Mouse (Mus musculus): ENCODE measurements at regions not wholly inside any gene's neighbourhood (a gene's known extent, or its start where the extent isn't known, plus 50 kb on each side); places are given as distances from the start of the nearest gene placed in this dataset.
A peak's percentile ranks its signal among the peaks of the same experiment; 100 is the strongest.

- 71% methylated on average over 10 of the region's 10 CpGs for WGBS
- Histone ChIP-seq H3K4me1 (peaks cover 20% of the 10 kb centered on the region), H3K36me3 (replicated peaks) (no peaks in the 10 kb centered on the region), H3K4me3 (replicated peaks) (no peak overlapping the region), H3K27ac (no peak overlapping the region), H3K4me2 (no peak overlapping the region), H3K27me3 (0 out of 2 replicates have a peak, but pooled peaks cover 8% of the 10 kb centered on the region), H3K9ac (no peak overlapping the region), H3K9me3 (no peaks in the 10 kb centered on the region)
- ATAC-seq (ENCODE audit: low FRiP score), result no peak
Observed at GRCm38 (mm10) chr4:84121442-84121841, 553.6 kb downstream of the Bnc2 start.

GRCm38 (mm10) chr4:84126400-84126799 is 548.7 kb downstream of the Bnc2 start:
- H3K9ac ChIP-seq, result no peak overlapping the region
- 65% methylated on average over 4 of the region's 4 CpGs for WGBS
- H3K36me3 ChIP-seq (replicated peaks), result no peaks in the 10 kb centered on the region
- no peak overlapping the region for H3K4me3 ChIP-seq (replicated peaks)
- no peak overlapping the region for H3K4me2 ChIP-seq
- H3K27ac ChIP-seq, result no peak overlapping the region
- H3K9me3 ChIP-seq, result no peaks in the 10 kb centered on the region
- H3K27me3 ChIP-seq, result no peaks in the 10 kb centered on the region
- H3K4me1 ChIP-seq, result 0 out of 2 replicates have a peak, but pooled peaks cover under 1% of the 10 kb centered on the region
- no peak for ATAC-seq (ENCODE audit: low FRiP score)

- no peak overlapping the region for H3K9ac ChIP-seq
- H3K4me3 ChIP-seq (replicated peaks), result no peak overlapping the region
- H3K9me3 ChIP-seq, result no peaks in the 10 kb centered on the region
- no peak overlapping the region for H3K4me2 ChIP-seq
- no peaks in the 10 kb centered on the region for H3K27me3 ChIP-seq
- H3K36me3 ChIP-seq (replicated peaks), result no peaks in the 10 kb centered on the region
- WGBS, result 76% methylated on average over 2 of the region's 2 CpGs
- no peak overlapping the region for H3K27ac ChIP-seq
- H3K4me1 ChIP-seq, result peaks cover 5% of the 10 kb centered on the region; the same call in 1 of the 2 replicates
- ATAC-seq (ENCODE audit: low FRiP score), result no peak
Observed at GRCm38 (mm10) chr4:84127380-84127779, 547.7 kb downstream of the Bnc2 start.

- WGBS, result 70% methylated on average over 7 of the region's 7 CpGs
Observed at GRCm38 (mm10) chr4:84130840-84131547, 544.1 kb downstream of the Bnc2 start.

GRCm38 (mm10) chr4:84135740-84136139 is 539.3 kb downstream of the Bnc2 start:
- WGBS, result 87% methylated on average over 10 of the region's 10 CpGs
- H3K9ac ChIP-seq, result no peak overlapping the region
- no peaks in the 10 kb centered on the region for H3K27me3 ChIP-seq
- ATAC-seq (ENCODE audit: low FRiP score), result no peak
- peaks cover 8% of the 10 kb centered on the region; the same call in 1 of the 2 replicates for H3K4me1 ChIP-seq
- H3K27ac ChIP-seq, result no peak overlapping the region
- no peaks in the 10 kb centered on the region for H3K36me3 ChIP-seq (replicated peaks)
- no peaks in the 10 kb centered on the region for H3K9me3 ChIP-seq
- no peak overlapping the region for H3K4me3 ChIP-seq (replicated peaks)
- no peak overlapping the region for H3K4me2 ChIP-seq

More at GRCm38 (mm10) chr4:84130840-84131547, 544.1 kb downstream of the Bnc2 start:
- no peaks in the 10 kb centered on the region for H3K9me3 ChIP-seq
- no peaks in the 10 kb centered on the region for H3K36me3 ChIP-seq (replicated peaks)
- no peak overlapping the region for H3K4me3 ChIP-seq (replicated peaks)
- no peak overlapping the region for H3K9ac ChIP-seq
- ATAC-seq (ENCODE audit: low FRiP score), result no peak
- no peak overlapping the region for H3K27ac ChIP-seq
- H3K4me2 ChIP-seq, result no peak overlapping the region
- H3K27me3 ChIP-seq, result no peaks in the 10 kb centered on the region
- H3K4me1 ChIP-seq, result peaks cover 5% of the 10 kb centered on the region; the same call in 1 of the 2 replicates

GRCm38 (mm10) chr4:84137171-84137919 is 537.7 kb downstream of the Bnc2 start:
- H3K9me3 ChIP-seq, result no peaks in the 10 kb centered on the region
- H3K27ac ChIP-seq, result no peak overlapping the region
- 59% methylated on average over 14 of the region's 14 CpGs for WGBS
- no peak overlapping the region for H3K9ac ChIP-seq
- H3K27me3 ChIP-seq, result no peaks in the 10 kb centered on the region
- H3K4me1 ChIP-seq, result peaks cover 4% of the 10 kb centered on the region; the same call in 1 of the 2 replicates
- no peak overlapping the region for H3K4me2 ChIP-seq
- H3K36me3 ChIP-seq (replicated peaks), result no peaks in the 10 kb centered on the region
- H3K4me3 ChIP-seq (replicated peaks), result no peak overlapping the region
- peak; percentile 68; the same call in 1 of the 2 replicates for ATAC-seq (ENCODE audit: low FRiP score)

GRCm38 (mm10) chr4:84149149-84150050 is 525.7 kb downstream of the Bnc2 start:
- no peak overlapping the region for H3K9ac ChIP-seq
- no peak for ATAC-seq (ENCODE audit: low FRiP score)
- no peak overlapping the region for H3K4me2 ChIP-seq
- no peaks in the 10 kb centered on the region for H3K27me3 ChIP-seq
- H3K4me3 ChIP-seq (replicated peaks), result no peak overlapping the region
- 90% methylated on average over 13 of the region's 13 CpGs for WGBS
- H3K9me3 ChIP-seq, result no peaks in the 10 kb centered on the region
- H3K4me1 ChIP-seq, result peaks cover 9% of the 10 kb centered on the region
- no peaks in the 10 kb centered on the region for H3K36me3 ChIP-seq (replicated peaks)
- H3K27ac ChIP-seq, result no peak overlapping the region

GRCm38 (mm10) chr4:84150698-84151097 is 524.4 kb downstream of the Bnc2 start:
- Histone ChIP-seq H3K36me3 (replicated peaks) (no peaks in the 10 kb centered on the region), H3K27ac (no peak overlapping the region), H3K4me2 (no peak overlapping the region), H3K9me3 (no peaks in the 10 kb centered on the region), H3K27me3 (no peaks in the 10 kb centered on the region), H3K4me1 (peaks cover 9% of the 10 kb centered on the region), H3K9ac (no peak overlapping the region), H3K4me3 (replicated peaks) (no peak overlapping the region)
- 43% methylated on average over 3 of the region's 3 CpGs for WGBS
- no peak for ATAC-seq (ENCODE audit: low FRiP score)

- Histone ChIP-seq H3K4me3 (replicated peaks) (no peak overlapping the region), H3K4me1 (peaks cover 9% of the 10 kb centered on the region), H3K9me3 (no peaks in the 10 kb centered on the region), H3K27me3 (no peaks in the 10 kb centered on the region), H3K36me3 (replicated peaks) (no peaks in the 10 kb centered on the region), H3K4me2 (no peak overlapping the region), H3K27ac (no peak overlapping the region), H3K9ac (no peak overlapping the region)
- no peak for ATAC-seq (ENCODE audit: low FRiP score)
- 89% methylated on average over 9 of the region's 9 CpGs for WGBS
Observed at GRCm38 (mm10) chr4:84151247-84151646, 523.8 kb downstream of the Bnc2 start.

GRCm38 (mm10) chr4:84151971-84152450 is 523.1 kb downstream of the Bnc2 start:
- Histone ChIP-seq H3K27ac (no peak overlapping the region), H3K9ac (no peak overlapping the region), H3K36me3 (replicated peaks) (no peaks in the 10 kb centered on the region), H3K4me1 (peaks cover 9% of the 10 kb centered on the region), H3K4me3 (replicated peaks) (no peak overlapping the region), H3K9me3 (no peaks in the 10 kb centered on the region), H3K4me2 (no peak overlapping the region), H3K27me3 (no peaks in the 10 kb centered on the region)
- WGBS, result 55% methylated on average over 6 of the region's 6 CpGs
- ATAC-seq (ENCODE audit: low FRiP score), result no peak

GRCm38 (mm10) chr4:84153571-84153970 is 521.5 kb downstream of the Bnc2 start:
- peaks cover 9% of the 10 kb centered on the region for H3K4me1 ChIP-seq
- H3K4me2 ChIP-seq, result no peak overlapping the region
- WGBS, result 95% methylated on average over 9 of the region's 9 CpGs
- H3K27ac ChIP-seq, result no peak overlapping the region
- no peaks in the 10 kb centered on the region for H3K27me3 ChIP-seq
- ATAC-seq (ENCODE audit: low FRiP score), result no peak
- H3K9ac ChIP-seq, result no peak overlapping the region
- no peak overlapping the region for H3K4me3 ChIP-seq (replicated peaks)
- no peaks in the 10 kb centered on the region for H3K9me3 ChIP-seq
- no peaks in the 10 kb centered on the region for H3K36me3 ChIP-seq (replicated peaks)

Data from forebrain, embryonic 12.5 days (tissue).